Mouse (Mus musculus) thymus, adult 2 months (tissue): Measurements from ENCODE around the gene Srd5a1.

Experiments used
- CTCF ChIP-seq: fragments of 200-500 bp; IDR thresholded peaks from 2 replicates; pipeline ENCODE4 v1.5.1; 2012; ENCODE audit warnings: mild to moderate bottlenecking, control low read depth, low read length, moderate library complexity, borderline replicate concordance; ENCODE audit not compliant: control insufficient read depth, poor library complexity, insufficient read depth; ENCODE audit errors: extremely low read depth
- POLR2A ChIP-seq: fragments of 200-500 bp; IDR thresholded peaks from 2 replicates; pipeline ENCODE4 v1.6.1; 2012; ENCODE audit warnings: mild to moderate bottlenecking, low read length, control low read depth, moderate library complexity; ENCODE audit not compliant: control insufficient read depth, poor library complexity, insufficient read depth; ENCODE audit errors: extremely low read depth

GRCm38 (mm10) chr13:69630576-69630975 lies 19.3 kb upstream of the Srd5a1 start:
- TF ChIP-seq POLR2A (no peak), CTCF (no peak)
